Mouse (Mus musculus) layer of hippocampus, postnatal 36 days (tissue): Measurements from ENCODE around the gene Lgals12. TPM values are rescaled to one million over a fixed set of nuclear protein-coding genes. Genes with fewer than 3 reads are reported as not detected.

Experiments used
- DNase-seq, 2 experiments: peaks; one replicate each; pipeline ENCODE4 v3.0.0; 2022
- total RNA-seq, 2 experiments: library from RNA; stranded (reverse); gene quantifications; 2 replicates each; pipeline ENCODE4 v1.2.3; 2021

The Lgals12 gene
- under 1 TPM; 0.22 to 0.28 TPM for total RNA-seq

GRCm38 (mm10) chr19:7606801-7607689 lies at the start of gene Lgals12:
Lgals12 (minus strand) TSS chr19:7607193.
- peak in 1 of 2 experiments; percentile 30 for DNase-seq

GRCm38 (mm10) chr19:7648913-7649666 lies 42.1 kb upstream of the Lgals12 start:
- DNase-seq: no peak

GRCm38 (mm10) chr19:7633786-7634185 lies 26.8 kb upstream of the Lgals12 start:
- no peak for DNase-seq

GRCm38 (mm10) chr19:7633021-7633420 lies 26.0 kb upstream of the Lgals12 start:
- no peak for DNase-seq

GRCm38 (mm10) chr19:7617696-7618095 lies 10.7 kb upstream of the Lgals12 start:
- DNase-seq: peak; percentile 43 to 44

GRCm38 (mm10) chr19:7617085-7617484 lies 10.1 kb upstream of the Lgals12 start:
- no peak for DNase-seq

- DNase-seq: no peak
Observed at GRCm38 (mm10) chr19:7616231-7616930, 9.4 kb upstream of the Lgals12 start.

GRCm38 (mm10) chr19:7613151-7613550 lies 6.2 kb upstream of the Lgals12 start:
- DNase-seq: no peak

- DNase-seq: peak; percentile 59 to 60
Observed at GRCm38 (mm10) chr19:7611942-7612757, 5.2 kb upstream of the Lgals12 start, which contains the start of gene Hrasls5. Hrasls5 (plus strand) TSS chr19:7612541.

- DNase-seq: no peak
Observed at GRCm38 (mm10) chr19:7607690-7608201, 753 bp upstream of the Lgals12 start.

- peak; percentile 43 to 65 for DNase-seq
Observed at GRCm38 (mm10) chr19:7605930-7606783, 836 bp downstream of the Lgals12 start.

GRCm38 (mm10) chr19:7605013-7605412 lies 2.0 kb downstream of the Lgals12 start:
- DNase-seq: no peak

- no peak for DNase-seq
Observed at GRCm38 (mm10) chr19:7604107-7604506, 2.9 kb downstream of the Lgals12 start.

- DNase-seq: no peak
Observed at GRCm38 (mm10) chr19:7601551-7601950, 5.4 kb downstream of the Lgals12 start.

- DNase-seq: no peak
Observed at GRCm38 (mm10) chr19:7598481-7598880, 8.5 kb downstream of the Lgals12 start.

GRCm38 (mm10) chr19:7595534-7595933 lies 11.5 kb downstream of the Lgals12 start:
- DNase-seq: no peak

GRCm38 (mm10) chr19:7592018-7592417 lies 15.0 kb downstream of the Lgals12 start:
- DNase-seq: no peak

GRCm38 (mm10) chr19:7590795-7591194 lies 16.2 kb downstream of the Lgals12 start:
- peak in 1 of 2 experiments; percentile 32 for DNase-seq

GRCm38 (mm10) chr19:7585764-7586163 lies 21.2 kb downstream of the Lgals12 start:
- DNase-seq: no peak

- no peak for DNase-seq
Observed at GRCm38 (mm10) chr19:7585279-7585678, 21.7 kb downstream of the Lgals12 start.

GRCm38 (mm10) chr19:7583599-7583998 lies 23.4 kb downstream of the Lgals12 start:
- no peak for DNase-seq
